Mouse (Mus musculus): ENCODE measurements around the gene Gm21616. TPM values are rescaled to one million over a fixed set of nuclear protein-coding genes. Genes with fewer than 3 reads are reported as not detected.
"Not testable (repeated sequence)": the region's sequence is repeated elsewhere in the genome, so short reads cannot be mapped to it uniquely, and the experiment has no call there.

Gm21616 gene
- polyA plus RNA-seq (2012; rRNA removed) (not detected in 2 replicates), polyA plus RNA-seq (2014; fragmentation: Nextera tagmentation; extraction: Ambion mirVana) (not detected in 2 replicates)

GRCm38 (mm10) chrX:125435242-125435641 lies at the start of gene Gm21616:
Gm21616 (plus strand) TSS chrX:125435542.
- H3K4me3 ChIP-seq (replicated peaks; ENCODE audit: low read length); H3K4me2 ChIP-seq (replicated peaks; ENCODE audit: low read depth, low read length, severe bottlenecking); ATAC-seq (ENCODE audit: low FRiP score, low read depth); DNase-seq (ENCODE audit: low spot score); H3K27ac ChIP-seq (replicated peaks; ENCODE audit: low read depth, low read length); H3K36me3 ChIP-seq (ENCODE audit: control insufficient read depth, insufficient read depth, low read length); H3K27me3 ChIP-seq (ENCODE audit: control insufficient read depth, insufficient read depth, low read length); H3K9ac ChIP-seq (ENCODE audit: low read depth, low read length, severe bottlenecking); H3K4me1 ChIP-seq (ENCODE audit: control insufficient read depth, insufficient read depth, low read length); H3K9me3 ChIP-seq (ENCODE audit: control insufficient read depth, low read length): not testable (repeated sequence)
- no CpG with 5 or more reads among the region's 4 CpGs for WGBS

Measured in limb, embryonic 14.5 days (tissue).